Mouse (Mus musculus): ENCODE results near the gene Lsr.

DNA sequence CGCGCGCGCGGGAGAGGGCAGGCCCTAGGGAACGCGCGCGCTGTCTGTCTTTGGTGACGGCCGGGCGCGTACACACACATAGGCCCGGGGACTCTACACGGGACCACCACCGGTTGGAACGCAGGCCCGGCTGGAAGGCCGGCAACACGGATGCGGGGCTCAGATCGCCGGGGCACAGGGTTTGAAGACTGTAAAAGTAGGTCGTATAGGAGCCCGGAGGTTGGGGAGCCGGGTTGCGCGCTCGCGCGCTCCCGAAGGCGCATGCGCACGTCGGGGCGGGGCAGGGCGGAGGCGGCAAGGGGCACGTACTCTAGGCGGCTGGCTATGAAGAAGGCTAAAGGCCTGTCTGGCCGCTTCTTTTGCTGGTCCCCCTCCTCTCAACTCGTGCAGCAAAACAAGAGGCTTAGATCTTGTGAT is 15.9 kb downstream of the Lsr start:
- TF ChIP-seq EP300 (IDR thresholded peaks at IDR 0.05) = no peak
- TF ChIP-seq CTCF (IDR thresholded peaks at IDR 0.05) = no peak

All from lung, postnatal 0 days (tissue).